Mouse (Mus musculus): ENCODE data around the gene Ropn1l. TPM values are rescaled to one million over a fixed set of nuclear protein-coding genes. Genes with fewer than 3 reads are reported as not detected.

Ropn1l gene
- polyA plus RNA-seq, 1 experiment from 2014 or later = 4.7 TPM

DNA sequence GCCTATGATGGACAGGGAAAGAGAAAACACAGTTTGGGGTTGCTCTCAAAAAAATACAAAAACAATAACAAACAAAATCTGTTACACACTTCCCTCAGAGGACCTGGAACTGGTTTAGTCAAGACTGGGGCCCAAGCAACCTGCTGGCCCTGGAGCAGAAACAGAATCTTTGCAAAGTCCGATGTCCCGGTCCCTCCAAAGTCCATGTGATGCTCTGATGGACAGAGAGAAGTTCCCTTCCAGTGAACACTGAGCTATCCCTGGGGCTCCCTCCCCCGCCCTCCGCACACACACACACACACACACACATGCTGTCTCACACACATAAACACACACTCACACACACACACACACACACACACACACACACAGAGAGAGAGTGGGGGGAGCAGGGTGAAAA, 57.6 kb downstream of the Ropn1l start:
- WGBS = 94% methylated on average over 4 of the region's 4 CpGs
- no peaks in the 10 kb centered on the region for H3K4me1 ChIP-seq
- DNase-seq (ENCODE audit: low spot score) = no peak
- no peak overlapping the region for H3K4me3 ChIP-seq
- H3K36me3 ChIP-seq = no peaks in the 10 kb centered on the region
- no peaks in the 10 kb centered on the region for H3K9me3 ChIP-seq (replicated peaks)
- H3K27me3 ChIP-seq (ENCODE audit: low read depth, poor library complexity, severe bottlenecking) = no peaks in the 10 kb centered on the region
- no peak overlapping the region for H3K27ac ChIP-seq

DNA sequence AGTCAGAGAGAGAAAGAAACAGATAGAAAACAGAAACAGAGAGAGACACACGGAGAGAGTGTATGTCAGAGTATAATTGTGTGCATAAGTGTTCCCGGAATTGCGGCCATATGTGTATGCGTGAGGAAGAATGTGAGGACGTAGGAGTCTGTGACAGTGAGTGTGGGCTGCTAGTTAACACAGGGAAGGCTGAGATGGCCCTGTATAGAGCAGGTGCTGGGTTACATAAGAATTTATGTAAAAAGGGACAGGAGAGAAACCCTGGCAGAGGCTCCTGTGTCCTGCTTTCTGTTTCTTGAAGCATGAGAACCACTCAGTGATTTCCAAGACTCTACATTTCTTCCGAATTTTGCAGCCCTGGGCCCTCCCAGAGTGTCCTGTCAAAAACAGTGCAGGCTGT, 60.1 kb downstream of the Ropn1l start:
- Histone ChIP-seq H3K27ac (no peak overlapping the region), H3K36me3 (no peaks in the 10 kb centered on the region), H3K27me3 (ENCODE audit: low read depth, poor library complexity, severe bottlenecking) (no peaks in the 10 kb centered on the region), H3K9me3 (replicated peaks) (no peaks in the 10 kb centered on the region), H3K4me3 (no peak overlapping the region), H3K4me1 (no peaks in the 10 kb centered on the region)
- 84% methylated on average over 6 of the region's 6 CpGs for WGBS
- no peak for DNase-seq (ENCODE audit: low spot score)

DNA sequence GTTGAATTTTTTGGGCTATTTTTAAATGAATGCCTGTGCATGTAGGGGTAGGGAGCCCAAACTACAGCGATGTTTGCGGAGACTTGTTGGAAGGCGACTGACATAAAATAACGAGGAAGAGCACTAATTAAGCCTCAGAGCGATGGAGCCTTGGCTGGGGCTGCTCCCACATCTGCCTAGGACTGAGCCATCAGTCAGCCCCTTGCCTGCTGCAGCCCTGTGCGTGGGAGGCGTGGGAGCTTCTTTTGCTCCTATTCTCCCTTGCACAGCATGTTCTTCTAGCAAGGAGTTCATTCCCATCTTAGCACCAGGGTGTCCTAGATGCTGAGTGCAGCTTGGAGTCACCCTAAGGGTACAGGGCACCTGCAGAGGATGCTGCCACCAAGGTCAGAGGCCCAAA, 60.8 kb downstream of the Ropn1l start:
- Histone ChIP-seq H3K27ac (no peak overlapping the region), H3K4me3 (no peak overlapping the region), H3K9me3 (replicated peaks) (no peaks in the 10 kb centered on the region), H3K36me3 (no peaks in the 10 kb centered on the region), H3K27me3 (ENCODE audit: low read depth, poor library complexity, severe bottlenecking) (no peaks in the 10 kb centered on the region), H3K4me1 (no peaks in the 10 kb centered on the region)
- WGBS = 82% methylated on average over 7 of the region's 7 CpGs
- no peak for DNase-seq (ENCODE audit: low spot score)

DNA sequence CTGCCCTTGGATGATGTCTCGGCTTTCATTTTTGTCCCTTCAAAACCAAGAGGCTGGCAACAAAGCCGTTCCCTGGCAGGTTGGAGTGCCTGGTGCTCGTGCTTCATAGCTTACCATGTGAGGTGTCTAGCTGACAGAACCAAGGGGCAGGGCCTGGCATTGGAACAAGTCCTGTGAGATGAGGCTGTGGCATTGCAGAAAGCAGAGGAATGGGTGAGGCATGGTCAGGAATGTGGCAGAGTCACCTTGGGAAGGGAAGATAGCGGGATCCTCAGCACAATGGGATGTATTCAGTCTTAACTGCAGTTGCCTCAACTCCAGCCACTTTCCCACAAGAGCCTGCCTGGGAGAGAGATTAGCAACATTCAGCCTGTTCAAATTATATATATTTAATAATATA, 61.4 kb downstream of the Ropn1l start:
- no peaks in the 10 kb centered on the region for H3K27me3 ChIP-seq (ENCODE audit: low read depth, poor library complexity, severe bottlenecking)
- H3K36me3 ChIP-seq = no peaks in the 10 kb centered on the region
- no peak overlapping the region for H3K27ac ChIP-seq
- no peak overlapping the region for H3K4me3 ChIP-seq
- H3K9me3 ChIP-seq (replicated peaks) = no peaks in the 10 kb centered on the region
- WGBS = 86% methylated on average over 4 of the region's 4 CpGs
- H3K4me1 ChIP-seq = no peaks in the 10 kb centered on the region
- no peak for DNase-seq (ENCODE audit: low spot score)

Other genes with a start within 250 kb of the Ropn1l start
- gene Dap, start 229.4 kb downstream of the Ropn1l start, polyA plus RNA-seq (2016; fragmentation: Nextera tagmentation; extraction: Ambion mirVana) = 34.6 and 42.8 TPM in 2 replicates
- 0.25 and 0.39 TPM in 2 replicates for gene Ankrd33b, start 86.0 kb downstream of the Ropn1l start, polyA plus RNA-seq (2016; fragmentation: Nextera tagmentation; extraction: Ambion mirVana)
- 29.6 and 36.2 TPM in 2 replicates for gene March6, start 77.3 kb upstream of the Ropn1l start, polyA plus RNA-seq (2016; fragmentation: Nextera tagmentation; extraction: Ambion mirVana)
- gene Cmbl, start 111.7 kb upstream of the Ropn1l start, polyA plus RNA-seq (2016; fragmentation: Nextera tagmentation; extraction: Ambion mirVana) = 0.98 and 2.0 TPM in 2 replicates
- gene Cct5, start 148.1 kb upstream of the Ropn1l start, polyA plus RNA-seq (2016; fragmentation: Nextera tagmentation; extraction: Ambion mirVana) = 754 and 870 TPM in 2 replicates
- 13.7 and 14.7 TPM in 2 replicates for gene Fam173b, start 148.1 kb upstream of the Ropn1l start, polyA plus RNA-seq (2016; fragmentation: Nextera tagmentation; extraction: Ambion mirVana)